Mouse (Mus musculus): ENCODE data around the gene Tuba1c.

Tuba1c gene

GRCm38 (mm10) chr15:99029619-99030584, at the start of gene Tuba1c:
TSS of gene Tuba1c (plus strand) at chr15:99029891.
- DNase-seq = peak in 1 of 2 experiments; percentile 17

GRCm38 (mm10) chr15:98980012-98980614, 49.6 kb upstream of the Tuba1c start:
- no peak for DNase-seq

DNA sequence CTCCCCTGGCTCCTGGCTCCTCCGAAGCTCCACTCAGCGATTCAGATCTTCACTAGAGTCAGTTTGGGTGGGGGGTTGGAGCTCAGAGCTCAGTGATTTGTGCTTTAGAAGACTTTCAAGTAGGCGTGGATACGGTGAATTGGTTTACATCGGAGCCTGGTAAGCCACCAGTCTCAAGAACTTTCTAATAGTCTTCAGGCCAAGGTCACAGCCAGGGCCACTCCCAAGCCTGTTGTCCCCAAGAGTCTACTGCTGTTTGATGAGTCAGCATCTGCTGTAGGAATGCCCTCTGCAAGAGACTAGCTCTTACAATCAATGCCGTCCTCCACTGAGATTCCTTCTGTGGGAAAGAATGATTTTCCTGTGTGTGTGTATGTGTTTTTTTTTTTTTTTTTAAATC, 47.6 kb upstream of the Tuba1c start:
- DNase-seq = no peak

DNA sequence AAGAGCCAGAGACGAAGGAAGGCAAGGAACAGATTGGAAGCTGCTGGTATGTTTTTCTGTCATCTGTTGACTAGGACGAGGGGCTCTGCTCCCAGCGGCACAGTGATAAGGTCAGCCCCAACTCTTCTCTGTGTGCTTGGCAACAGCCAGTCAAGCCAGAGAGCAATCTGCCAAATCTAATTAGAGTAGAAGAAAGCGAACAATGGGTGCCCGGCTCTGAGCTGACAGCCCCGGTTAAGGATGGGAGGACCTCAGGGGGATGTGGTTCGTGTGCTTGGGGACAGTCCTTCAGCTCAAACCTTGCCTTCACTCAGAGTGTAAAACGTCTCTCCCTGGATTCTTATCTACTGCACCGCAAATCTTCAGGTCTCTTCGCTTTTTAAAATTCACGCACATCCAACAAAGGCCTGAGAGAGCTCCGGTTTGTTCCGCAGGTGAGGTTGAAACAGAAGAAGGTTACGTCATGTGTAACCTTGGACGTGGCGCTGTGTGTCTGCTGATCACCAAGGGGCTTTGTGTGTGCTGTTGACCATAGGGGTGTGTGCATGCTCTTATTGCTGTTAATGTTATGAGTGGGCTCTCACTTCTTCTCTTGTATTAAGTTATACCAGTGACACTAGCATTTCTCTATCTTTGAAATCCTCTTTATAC, 46.1 kb upstream of the Tuba1c start:
- DNase-seq = no peak

GRCm38 (mm10) chr15:98984681-98985080, 45.0 kb upstream of the Tuba1c start:
- no peak for DNase-seq

DNA sequence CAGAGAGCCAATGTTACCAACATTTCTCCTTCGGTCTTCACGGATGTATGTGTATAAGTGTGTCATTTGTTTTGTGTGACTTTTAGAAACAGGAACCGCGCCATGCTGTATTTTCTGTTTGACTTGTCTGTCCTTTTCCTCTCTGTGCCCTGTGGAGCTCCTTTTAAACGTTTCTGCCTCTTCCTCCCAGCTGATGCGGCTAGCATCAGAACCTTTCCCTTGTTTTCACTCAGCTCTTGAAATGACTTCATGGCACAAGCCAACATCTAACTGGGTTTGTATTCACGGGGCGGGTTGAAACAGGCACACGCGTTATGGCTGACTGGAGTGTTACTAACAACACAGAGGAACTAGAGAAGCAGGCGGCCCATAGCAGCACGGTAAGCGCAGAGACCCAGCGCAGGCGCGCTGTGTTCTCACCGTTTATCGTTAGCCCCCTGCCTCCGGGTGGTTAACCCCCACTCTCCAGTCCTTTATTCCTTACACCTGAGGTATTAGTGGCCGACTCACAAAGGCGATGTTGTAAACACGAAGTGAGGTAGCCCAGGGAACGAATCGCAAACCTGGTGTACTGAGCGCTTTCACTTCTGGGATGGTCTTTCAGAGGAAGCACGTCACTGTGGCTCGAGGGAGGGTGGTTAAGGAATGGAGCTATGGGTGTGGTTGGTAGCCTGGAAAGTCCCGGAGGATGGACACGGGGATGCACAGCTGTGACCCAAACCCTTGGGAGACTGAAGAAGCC, 44.3 kb upstream of the Tuba1c start:
- DNase-seq = peak; percentile 75 to 82

DNA sequence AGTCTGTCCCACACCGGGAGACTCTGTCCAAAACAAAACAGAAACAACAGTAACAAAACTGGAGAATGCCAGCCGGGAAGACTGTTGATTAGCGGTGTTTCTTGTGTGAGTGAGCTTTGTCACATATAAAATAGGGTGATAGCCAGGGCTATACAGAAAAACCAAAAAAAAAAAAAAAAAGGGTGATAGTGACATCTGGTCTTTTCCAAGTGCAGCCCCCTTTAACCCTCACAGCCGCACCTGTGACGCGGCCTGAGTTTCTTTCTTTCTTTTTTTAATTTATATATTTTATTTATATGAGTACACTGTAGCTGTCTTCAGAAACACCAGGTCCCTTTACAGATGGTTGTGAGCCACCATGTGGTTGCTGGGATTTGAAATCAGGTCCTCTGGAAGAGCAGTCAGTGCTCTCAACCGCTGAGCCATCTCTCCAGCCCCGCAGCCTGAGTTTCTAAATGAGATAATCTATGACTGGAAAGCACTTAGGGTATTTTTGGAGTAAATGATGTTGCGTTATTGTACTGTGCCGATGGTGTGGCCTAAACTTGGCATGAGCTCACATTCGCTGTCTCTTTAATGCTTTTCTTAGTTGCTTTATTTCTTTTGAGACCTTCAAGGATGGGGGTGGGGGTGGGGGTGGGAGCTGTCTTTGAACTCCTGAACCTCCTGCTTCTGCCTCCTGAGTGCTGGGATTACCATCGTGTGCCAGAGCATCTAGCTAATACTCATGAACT, 43.5 kb upstream of the Tuba1c start:
- DNase-seq = no peak

- DNase-seq = no peak
Measured at GRCm38 (mm10) chr15:98987077-98987630, 42.5 kb upstream of the Tuba1c start.

DNA sequence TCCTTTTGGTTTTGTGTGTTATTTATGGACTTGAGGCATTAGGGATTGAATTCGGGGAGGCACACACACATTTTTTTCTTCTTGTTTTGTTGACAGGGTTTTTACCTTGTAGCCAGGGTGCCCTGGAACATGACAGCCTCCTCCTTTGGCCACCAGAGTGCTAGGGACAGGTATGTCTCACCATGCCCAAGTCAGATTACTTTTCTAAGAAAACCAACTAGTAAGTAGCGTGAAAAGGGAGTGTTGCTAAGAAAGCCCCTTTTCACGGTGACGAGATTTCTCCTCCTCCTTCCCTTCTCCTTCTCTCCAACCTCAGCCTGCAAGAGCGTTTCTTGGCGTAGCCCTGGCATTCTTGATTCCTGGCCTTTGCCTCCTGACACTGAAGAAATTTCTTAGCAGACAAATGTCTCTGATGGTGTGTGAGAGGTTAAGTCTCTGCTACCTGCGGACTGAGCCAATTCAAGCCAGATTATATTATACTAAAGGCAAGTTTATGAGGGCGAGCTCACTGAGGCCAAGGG, 42.0 kb upstream of the Tuba1c start:
- no peak for DNase-seq

DNA sequence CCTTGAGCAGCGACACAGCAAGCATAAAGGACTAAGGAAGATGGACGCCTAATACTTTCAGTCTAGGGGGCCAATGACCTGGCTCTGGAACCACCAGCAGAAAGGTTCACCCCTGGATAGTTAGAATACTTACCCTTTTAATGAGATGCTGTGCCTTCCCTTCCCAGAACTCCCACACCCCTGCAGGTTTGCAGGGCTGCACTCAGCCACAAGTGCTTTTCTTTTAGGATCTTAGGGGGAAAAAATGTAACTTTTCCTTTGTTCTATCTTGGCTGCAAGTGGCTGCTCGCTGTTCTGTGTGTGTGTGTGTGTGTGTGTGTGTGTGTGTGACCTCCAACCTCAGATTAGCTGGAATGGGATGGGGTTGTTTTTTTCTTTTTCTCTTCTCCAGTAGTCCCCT, 40.9 kb upstream of the Tuba1c start:
- no peak for DNase-seq

DNA sequence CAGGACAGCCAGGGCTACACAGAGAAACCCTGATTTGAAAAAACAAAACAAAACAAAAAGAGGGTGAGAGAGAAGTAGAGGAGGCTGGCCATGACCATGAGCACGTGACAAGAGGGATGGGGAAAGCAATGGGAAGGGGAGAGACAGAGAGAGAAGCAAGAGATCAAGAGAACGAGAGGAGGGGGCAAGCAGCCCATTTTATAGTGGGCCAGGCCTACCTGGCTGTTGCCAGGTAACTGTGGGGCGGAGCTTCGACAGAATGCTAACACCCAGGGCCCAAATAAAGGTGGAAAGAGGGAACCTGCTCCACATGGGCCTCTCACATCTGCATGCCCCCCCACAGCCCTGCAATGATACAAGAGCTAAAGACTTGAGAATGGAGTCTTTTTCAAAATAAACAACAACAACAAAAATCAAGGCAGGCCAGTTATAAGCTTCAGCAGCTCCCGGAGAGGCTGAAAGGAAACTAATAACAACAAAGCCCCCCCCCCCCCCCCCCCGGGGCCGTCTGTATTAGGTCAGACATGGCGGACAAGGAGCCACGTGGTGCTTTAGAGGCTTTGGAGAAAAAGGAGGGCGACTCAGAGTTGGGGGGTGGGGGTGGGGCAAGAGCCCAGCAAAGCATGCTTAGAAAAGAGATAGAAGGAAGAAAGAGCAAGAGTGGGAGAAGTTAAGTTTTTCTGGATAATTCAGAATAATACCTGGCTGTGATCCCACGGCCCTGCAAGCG, 39.8 kb upstream of the Tuba1c start:
- no peak for DNase-seq

GRCm38 (mm10) chr15:98990669-98991539, 38.8 kb upstream of the Tuba1c start:
- DNase-seq = no peak

DNA sequence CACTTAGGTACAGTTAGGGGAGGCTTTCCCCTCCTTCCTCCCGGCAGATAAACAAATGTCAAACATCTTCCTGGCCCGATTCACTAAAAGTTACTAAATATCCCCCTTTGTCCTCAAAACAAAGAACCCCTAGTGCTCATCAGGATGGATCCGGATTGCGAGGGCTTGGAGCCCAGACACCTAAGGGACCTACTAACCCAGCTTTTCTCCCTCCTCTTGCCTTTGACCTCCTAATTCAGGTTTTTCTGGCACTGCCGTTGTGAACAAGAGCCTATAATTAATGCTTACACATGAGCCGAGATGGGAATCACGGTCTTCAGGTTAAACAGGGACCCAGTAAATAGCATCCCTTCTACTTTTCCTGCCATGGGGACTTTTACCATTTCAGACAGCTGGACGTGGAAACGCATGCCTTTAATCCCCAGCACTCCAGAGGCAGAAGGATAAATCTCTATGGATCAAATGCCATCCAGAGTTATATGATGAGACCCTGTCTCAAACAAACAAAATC, 38.1 kb upstream of the Tuba1c start:
- no peak for DNase-seq

DNA sequence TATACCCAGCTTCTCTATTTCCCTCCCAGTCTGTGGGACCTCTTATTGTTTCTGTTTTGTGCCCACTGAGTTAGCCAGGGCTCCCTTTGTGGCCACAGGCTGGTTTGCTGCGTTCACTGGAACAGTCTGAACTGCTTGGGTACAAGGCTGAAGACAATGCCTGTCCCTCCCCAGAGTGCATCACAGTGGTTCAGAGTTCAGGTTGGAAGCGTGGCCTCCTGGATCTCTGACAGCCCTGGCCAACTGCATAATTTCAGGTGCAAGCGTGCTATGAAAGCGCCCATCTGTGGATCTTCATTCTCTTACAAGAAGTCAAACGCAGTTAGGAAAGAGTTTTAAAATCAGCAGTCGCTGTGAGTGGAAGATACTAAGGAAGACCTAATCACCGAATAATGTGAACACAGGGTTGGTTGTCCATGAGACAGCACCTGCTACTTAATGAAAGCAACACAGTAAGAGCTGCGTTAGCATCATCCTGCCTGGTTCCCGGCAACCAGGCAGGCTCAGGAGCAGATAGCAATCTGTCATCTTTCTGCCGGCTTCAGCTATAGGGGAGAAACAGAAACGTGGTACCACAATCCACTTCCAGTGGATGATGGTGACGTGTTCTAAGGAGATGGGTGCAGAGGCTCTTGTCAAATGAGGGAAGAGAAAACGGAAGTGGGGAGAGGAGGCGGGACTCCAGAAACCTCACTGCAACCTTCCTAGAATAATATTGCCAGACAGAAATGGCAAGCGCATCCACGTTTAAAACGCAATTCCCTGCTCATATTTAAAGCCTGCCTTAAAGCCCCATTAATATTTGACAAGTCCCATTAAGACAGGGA, 37.4 kb upstream of the Tuba1c start:
- peak; percentile 61 to 71 for DNase-seq

DNA sequence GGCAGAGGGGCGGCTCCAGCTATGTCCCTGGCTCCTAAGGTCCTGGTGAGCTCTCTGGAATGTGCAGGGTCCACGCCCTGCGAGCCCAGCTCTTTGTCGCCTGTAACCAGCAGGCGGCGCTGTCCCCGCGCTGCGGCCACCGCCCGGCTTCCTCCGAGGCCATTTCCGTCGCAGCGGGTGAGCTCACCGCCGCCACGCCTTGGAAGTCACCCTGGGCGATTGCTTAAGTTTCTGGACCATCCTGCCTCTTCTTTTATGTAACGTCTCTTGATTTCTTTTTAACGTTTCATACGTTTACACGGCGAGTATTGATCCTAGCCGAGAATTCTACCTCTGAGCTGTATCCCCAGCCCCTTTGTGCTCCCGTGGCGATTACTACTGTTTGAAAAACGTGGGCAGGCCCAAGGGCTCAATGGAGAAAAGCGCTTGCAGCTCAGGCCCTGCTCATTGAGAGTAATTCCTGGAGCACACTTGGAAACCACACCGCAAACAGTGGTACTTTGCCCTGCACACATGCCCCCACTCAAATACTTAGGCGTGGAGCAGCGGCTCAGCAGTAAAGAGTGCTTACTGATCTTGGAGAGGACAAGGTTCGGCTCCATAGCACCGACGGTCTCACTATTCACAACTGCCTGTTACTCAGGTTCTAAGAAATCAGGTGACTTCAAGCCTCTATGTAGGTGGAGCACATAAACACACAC, 36.4 kb upstream of the Tuba1c start:
- DNase-seq = peak; percentile 95 to 96

- peak; percentile 90 to 92 for DNase-seq
Measured at GRCm38 (mm10) chr15:98993865-98994264, 35.8 kb upstream of the Tuba1c start.

DNA sequence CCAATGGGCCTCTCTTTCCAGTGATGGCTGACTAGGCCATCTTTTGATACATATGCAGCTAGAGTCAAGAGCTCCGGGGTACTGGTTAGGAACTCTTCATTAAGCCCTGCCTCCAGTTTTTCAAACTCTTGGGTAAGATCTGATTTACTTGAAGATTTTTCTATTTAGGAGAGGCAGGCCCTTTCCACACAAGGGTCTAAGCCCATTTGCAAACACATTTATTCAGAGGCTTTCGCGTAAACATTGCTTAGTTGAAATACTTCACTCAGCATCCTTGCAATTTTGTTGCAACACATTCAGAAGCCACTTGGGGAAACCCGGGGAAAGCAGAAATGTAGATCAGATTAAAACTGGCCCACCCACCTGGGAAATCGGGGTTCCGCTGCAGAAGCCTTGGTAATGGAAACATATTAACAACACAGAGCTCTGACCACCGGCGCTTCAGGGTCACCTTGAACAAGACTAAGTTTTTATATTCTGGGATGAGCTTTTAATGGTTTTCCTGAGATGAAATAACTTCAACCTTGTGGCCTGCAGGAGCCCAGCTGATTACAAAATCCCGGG, 34.7 kb upstream of the Tuba1c start:
- DNase-seq = no peak

DNA sequence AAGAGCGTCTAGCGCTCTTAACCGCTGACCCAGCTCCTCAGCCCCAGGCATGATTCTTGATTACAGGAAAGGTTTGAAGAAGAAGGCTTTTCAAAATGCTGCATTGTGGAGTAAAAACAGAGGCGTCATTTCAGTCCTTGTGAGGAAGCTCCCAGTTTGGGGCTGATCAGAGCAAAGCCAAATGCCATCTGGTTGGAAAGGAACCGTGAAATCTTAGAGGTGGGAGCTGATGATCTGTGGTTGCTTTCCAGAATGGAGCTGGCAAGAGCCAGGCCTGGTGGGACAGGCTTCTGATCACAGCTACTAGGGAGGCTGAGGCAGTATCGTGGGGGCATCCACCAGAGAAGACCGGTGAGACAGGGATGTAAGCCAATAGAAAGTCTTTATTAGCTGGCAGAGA, 32.9 kb upstream of the Tuba1c start:
- no peak for DNase-seq

Data from cerebellum, postnatal 36 days (tissue).